Mouse (Mus musculus): ENCODE measurements around the gene Rfc5. TPM values are rescaled to one million over a fixed set of nuclear protein-coding genes. Genes with fewer than 3 reads are reported as not detected.
A peak's percentile ranks its signal among the peaks of the same experiment; 100 is the strongest.
"Not testable (repeated sequence)": the region's sequence is repeated elsewhere in the genome, so short reads cannot be mapped to it uniquely, and the experiment has no call there.

The Rfc5 gene
- total RNA-seq, 2 experiments from 2014 or later = 36.6 to 47.8 TPM

DNA sequence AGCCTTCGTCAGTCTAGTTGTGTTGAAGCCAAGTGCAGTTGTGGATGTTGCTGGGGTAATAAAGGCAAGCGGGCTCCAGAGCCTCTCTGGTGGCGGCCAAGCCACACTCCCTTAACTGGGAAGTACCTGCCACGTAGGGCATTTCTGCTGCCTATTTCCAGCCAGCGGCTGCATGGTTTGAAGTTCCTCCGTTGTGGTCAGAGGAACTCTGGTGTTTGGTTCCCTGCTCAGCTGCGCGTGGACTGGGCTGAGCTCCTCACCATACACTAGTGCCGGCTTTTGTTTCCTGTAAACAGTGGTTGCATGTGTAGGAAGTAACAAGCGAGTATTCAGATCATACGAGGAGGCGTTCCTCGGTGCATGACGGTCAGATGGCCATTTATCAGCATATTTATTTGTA, 11.1 kb downstream of the Rfc5 start:
- DNase-seq (ENCODE audit: low spot score in 2 of 2) = not testable (repeated sequence)

DNA sequence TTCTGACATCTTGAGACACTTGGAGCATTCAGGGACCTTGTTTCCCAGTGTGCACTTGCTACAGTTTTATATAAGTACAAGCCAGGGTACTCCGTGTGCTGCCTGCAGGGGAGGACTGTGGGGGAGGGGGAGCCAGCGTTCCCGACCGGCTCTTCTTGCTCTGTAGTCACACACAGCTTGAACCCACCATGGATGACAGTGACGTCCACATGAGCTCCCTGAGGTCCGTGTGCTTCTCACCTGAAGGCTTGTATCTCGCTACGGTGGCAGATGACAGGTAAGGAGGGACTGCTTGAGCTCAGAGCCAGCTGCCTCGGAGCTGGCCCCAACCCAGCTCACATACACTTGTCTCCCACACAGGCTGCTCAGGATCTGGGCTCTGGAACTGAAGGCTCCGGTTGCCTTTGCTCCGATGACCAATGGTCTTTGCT, 12.5 kb downstream of the Rfc5 start:
- no peak for DNase-seq (ENCODE audit: low spot score in 2 of 2)

DNA sequence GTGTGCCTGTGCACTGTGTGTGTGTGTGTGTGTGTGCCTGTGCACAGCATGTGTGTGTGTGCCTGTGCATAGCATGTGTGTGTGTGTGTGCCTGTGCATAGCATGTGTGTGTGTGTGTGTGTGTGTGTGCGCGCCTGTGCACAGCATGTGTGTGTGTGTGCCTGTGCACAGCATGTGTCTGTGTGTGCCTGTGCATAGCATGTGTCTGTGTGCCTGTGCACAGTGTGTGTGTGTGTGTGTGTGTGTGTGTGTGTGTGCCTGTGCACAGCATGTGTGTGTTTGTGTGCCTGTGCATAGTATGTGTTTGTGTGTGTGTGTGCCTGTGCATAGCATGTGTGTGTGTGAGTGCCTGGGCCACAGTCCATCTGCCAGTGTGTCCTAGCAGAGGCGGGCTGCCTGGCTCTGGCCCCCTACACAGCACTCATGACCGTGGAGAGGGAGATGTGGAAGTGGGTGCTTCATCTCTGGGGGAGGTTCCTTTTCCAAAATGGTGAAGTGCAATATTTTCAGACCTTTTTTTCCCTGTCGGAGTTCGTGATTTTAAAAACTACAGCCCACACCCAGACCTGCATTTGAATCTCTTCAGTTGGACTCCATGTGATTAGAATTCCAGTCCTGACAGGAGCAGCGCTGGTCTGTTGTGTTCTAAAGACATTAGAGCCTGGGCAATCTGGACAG, 14.3 kb downstream of the Rfc5 start:
- no peak for DNase-seq (ENCODE audit: low spot score in 2 of 2)

DNA sequence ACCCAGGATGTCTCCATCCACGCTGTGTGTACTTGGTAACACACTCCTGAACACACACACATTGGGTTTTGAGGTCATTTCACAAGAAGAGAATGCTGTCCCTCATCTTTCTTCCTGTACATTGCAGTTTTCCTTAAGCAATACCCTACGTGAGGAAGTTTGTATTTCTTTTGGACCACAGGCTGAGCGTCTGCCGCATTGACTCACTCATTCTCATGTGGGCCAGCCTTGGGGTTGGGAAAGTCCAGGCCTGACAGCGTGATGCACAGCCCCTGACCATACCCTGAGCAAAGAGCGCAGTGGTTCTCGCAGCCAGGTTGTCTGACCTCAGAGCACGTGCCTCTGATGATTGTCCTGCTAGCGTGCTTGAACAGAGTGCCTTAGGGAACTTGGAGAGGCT, 15.4 kb downstream of the Rfc5 start:
- no peak for DNase-seq (ENCODE audit: low spot score in 2 of 2)

DNA sequence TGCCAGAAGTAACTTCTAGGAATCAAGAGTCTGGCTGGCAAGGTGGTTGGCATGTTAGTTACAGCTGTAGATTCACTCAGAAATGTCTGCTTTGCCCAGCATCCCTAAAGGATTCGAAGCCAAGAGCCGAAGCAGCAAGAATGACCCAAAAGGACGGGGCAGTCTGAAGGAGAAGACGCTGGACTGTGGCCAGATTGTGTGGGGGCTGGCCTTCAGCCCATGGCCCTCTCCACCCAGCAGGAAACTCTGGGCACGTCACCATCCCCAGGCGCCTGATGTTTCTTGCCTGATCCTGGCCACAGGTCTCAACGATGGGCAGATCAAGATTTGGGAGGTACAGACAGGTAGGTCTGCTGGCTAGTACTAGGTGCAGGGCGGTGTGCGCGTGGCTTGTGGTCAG, 18.3 kb downstream of the Rfc5 start:
- DNase-seq (ENCODE audit: low spot score in 2 of 2) = no peak

DNA sequence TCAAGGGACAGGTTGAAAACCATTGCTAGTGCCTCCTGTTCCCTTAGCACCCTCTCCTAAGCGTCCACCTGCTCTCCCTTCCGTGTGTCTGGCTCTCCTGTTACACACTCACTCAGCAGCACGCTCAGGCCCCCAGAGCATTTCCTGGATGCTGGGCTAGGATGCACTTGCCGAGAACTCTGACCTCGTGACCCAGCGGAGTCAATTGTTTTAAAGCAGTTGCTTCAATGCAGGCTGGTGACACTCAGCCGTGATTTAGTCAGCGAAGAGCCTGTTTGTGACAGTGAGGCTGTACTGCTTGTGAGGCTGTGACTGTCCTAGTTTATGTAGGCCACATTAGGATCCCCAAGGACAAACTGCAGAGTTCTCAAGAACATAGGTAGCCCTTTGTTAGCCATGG, 21.6 kb downstream of the Rfc5 start:
- no peak for DNase-seq (ENCODE audit: low spot score in 2 of 2)

DNA sequence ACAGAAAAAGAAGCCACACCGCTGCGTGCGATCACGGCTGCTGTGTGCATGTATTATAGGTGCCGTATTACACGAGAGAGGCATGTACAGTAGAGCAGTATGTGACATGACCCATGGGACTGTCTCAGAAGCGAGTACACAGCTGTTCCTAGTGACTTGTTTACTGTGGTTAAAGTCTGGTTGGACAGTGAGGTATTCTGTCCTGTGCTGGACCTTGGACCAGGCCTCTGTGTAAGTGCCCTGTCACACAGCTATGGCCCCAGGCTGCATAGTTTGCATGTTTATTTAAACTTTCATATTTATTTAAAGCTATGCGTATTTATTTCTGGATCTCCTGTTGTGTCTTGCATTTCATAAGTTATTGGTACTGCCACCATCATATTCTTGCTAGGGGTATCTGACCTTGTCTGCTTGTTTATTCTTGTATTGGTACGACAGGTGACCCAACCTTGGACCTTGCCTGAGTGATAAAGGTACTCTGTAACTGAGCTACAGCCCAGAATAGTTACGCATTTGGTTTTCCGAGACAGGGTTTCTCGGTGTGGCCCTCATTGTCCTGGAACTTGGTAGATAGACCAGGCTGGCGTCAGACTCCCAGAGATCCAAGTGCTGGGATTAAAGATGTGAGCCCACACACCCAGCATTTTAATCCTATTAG, 22.8 kb downstream of the Rfc5 start:
- no peak for DNase-seq (ENCODE audit: low spot score in 2 of 2)

DNA sequence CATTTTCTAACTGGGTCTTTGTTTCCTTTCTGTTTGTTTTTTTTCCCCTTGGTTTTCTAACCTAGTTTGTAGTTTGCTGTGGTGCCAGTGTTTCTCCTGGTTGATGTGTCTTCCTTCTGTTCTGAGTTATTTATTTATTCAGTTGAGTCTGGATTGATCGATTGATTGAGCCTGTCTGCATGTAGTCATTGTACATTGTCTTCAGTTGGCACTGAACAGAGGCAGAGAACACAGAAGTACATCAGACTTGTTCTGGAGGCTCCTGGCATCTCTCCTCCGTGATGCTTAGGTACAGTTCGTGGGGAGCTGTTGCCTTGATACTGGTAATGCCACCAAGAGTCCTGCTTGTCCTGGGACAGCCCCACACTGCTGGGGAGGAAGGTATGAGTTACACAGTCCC, 24.0 kb downstream of the Rfc5 start:
- no peak for DNase-seq (ENCODE audit: low spot score in 2 of 2)

DNA sequence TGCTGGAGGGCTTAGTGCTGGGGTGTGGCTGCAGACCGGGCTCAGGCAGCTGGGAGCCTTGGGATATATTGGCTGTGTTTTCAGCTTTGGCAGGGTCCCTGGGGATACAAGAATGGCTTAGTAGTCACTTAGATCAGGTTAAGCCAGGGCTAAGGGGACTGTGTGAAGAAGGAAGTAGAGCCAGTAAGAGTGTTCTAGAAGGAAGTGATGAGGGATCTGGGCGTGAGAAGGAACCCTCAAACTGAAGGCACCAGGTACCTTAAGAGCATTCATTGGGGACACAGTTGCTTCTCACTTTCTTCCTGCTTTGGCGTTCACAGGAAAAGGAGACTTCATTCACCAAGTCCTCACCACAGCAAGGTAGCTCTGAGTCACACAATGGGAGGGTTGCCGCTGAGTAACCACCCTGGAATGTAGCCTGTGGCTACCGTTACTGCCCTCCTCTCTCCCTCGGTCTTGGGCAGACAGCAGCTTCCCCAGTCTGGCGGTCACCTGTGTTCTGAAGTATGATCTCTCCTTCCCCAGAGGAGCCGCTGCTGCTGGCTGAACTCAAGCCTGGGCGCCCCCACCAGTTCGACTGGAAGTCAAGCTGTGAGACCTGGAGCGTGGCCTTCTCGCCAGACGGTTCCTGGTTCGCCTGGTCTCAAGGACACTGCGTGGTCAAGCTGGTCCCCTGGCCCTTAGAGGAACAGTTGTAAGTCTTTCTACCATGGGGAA, 25.6 kb downstream of the Rfc5 start:
- no peak for DNase-seq (ENCODE audit: low spot score in 2 of 2)

DNA sequence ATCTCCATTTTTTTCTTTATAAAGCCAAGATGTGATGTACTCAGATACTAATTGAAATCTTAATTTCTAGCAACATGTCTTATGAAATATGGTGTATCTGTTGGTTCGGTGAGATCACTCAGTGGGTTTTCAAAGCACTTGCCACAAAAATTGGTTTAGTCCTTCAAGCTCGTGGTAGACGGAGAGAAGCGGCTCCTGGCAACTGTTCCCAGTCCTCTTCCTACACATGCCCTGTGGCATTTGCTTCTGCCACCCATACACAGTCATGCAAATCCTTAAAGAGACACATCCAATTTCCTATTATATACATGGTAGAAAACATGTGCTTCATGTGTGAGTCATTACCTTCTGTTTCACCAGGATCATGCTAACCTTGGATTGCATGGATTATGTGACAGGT, 27.3 kb downstream of the Rfc5 start:
- DNase-seq (ENCODE audit: low spot score in 2 of 2) = no peak

DNA sequence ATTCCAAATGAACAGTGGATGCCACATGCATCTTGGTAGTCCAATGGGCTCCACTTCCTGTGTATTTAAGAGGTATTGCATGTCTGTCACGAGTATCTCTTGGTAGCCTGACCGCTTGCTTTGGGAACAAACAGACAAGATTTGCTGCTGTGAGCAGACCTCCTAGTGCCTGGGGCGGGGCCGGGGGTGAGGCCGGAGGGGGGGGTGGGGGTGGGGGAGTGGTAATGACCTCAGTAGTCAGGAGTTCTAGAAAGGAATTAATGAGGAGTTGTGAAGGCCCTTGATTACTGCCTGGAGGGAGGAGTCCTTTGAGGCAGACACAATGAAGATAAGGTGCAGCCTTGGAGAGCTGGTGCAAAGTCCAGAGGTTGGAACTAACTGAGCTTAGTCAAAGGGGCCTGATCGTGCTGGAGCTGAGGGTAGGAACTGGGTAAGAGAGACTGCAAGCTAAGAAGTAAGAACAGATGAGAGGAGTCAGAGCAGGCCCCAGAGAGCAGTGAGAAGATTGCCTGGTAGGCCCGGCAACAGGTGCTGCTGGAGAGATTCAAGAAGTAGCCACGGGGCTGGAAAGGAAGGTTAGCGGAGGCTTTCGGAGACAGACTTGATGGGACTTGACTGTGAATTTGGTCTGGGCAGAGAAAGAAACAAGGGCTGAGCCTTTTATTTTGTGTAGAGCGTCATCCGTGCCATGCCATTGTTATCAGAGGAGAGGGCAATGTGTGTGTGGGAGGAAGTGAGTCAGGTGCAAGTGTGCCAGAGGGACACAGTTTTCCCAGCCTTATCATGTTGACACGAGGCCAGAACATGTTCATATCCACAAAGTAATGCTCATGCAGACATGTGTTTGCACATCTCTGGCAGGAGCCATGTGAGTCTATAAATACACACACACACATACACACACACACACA, 28.0 kb downstream of the Rfc5 start:
- DNase-seq (ENCODE audit: low spot score in 2 of 2) = no peak

DNA sequence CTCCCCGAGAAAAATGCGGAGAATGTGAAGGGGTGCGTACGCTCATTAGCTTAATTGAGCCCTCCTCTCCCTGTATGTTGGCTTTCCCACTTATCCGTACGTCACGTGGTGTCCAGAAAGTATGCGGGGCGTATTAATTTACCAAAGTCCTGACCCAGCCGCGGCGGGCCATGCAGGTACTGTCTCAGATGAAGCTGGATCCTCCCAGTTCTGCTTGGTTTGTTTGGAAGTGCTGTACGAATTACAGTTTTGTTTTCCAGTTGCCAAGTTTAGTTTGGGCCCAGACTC, 28.7 kb downstream of the Rfc5 start:
- DNase-seq (ENCODE audit: low spot score in 2 of 2) = no peak

DNA sequence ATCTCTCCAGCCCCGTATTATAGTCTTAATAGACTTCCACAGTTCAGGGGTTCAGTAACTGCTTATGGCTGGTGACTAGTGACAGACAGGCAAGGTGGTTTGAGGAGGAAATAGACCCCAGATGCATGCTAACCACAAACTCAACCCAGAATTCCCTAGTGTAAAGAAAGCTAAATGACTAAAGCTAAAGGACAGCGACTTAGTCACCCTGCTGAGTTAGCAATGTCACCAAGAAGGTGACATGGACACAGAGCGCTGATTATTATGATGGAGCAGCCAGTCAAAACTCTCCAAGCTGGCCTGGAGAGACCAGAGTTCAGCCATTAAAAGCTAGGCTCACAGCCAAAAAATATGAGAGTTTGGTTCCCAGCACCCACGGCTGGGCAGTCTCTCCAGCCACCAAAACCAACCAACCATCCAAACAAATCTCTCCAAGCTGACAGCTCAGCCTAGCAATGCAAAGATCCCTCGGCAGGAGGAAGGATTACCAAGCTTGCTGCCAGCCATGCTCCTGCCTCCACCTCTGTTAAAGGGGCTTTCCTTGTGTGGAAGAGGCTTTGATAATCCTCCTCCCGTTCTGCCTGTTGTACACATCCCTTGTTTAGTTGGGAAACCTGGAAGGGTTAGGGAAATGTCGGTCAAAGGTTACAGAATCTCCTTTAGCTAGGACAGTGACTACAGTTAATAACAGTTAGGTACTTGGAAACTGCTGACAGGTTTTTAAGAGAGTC, 29.2 kb downstream of the Rfc5 start:
- no peak for DNase-seq (ENCODE audit: low spot score in 2 of 2)

DNA sequence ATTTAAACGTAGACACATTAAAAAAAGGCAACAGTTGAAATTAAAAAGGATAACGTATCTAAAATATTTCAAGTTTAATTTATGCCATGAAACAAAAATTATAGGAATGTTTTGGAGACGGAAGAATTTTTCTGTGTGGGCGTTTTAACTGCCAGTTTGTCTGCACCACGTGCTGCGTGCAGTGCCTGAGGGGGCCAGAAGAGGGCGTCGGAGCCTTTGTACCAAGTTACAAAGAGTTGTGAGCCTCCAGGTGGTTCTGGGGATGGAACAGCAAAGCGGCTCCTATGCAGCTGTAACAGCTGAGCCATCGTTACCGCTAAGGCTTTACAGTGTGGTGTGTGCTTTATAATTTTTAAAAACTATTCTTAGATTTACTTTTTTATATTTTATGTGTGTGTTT, 30.1 kb downstream of the Rfc5 start:
- DNase-seq (ENCODE audit: low spot score in 2 of 2) = peak; percentile 65 to 68

DNA sequence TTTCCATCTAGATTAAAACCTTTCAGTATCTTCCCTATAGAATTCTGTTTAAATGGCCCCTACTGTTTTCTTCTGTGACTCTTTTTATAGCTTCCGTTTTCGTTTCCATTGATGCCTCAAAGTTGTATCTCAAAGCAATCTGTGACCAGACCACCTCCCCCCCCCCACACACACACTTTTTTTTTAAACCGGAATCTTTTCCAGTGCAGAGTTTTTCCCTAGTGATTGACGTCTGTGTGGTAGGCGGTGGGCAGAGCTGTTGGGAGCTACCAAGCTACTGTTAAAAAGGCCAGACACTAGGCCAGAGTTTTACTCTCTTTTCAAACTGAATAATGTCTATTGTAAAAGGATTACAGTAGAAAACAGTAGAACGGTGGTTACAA, 30.6 kb downstream of the Rfc5 start:
- DNase-seq (ENCODE audit: low spot score in 2 of 2) = no peak

DNA sequence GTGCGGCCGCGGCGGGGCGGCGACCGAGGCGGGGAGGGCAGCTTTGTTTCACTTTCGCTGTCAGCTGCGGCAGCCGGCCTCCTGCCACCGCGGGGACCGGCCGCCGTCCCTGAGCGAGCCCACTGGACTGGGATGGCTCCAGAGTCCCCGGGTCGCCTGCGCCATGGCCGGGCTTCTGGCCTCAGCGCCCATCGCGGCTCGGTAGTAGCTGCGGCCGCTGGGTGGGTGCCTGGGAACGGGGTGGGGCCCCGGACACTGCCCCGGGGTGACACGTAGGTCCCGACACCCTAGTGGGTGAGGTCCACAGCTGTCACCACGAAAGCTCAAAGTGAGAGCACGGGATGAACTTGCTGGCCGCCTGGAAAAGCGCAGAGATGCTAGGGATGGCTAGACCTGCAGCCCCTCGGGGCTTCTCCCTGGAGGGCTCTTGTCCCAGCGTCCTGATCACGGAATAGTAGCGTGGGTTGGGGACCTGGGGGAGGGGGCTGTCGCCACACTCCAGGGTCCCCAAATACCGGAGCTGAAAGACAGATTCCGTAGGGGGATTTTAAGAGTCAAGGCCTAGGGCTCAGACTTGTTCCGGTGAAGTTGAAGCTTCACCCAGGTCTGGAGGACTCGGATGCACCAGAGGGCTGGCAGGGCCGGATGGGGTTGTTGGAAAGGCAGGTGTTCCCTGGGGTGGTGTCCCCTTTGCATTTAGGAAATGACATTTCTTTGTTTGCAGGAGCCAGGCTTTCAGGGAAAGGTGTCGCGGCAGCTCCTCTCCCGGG, 31.2 kb downstream of the Rfc5 start:
- peak in 1 of 2 experiments; percentile 31 for DNase-seq (ENCODE audit: low spot score in 2 of 2)

DNA sequence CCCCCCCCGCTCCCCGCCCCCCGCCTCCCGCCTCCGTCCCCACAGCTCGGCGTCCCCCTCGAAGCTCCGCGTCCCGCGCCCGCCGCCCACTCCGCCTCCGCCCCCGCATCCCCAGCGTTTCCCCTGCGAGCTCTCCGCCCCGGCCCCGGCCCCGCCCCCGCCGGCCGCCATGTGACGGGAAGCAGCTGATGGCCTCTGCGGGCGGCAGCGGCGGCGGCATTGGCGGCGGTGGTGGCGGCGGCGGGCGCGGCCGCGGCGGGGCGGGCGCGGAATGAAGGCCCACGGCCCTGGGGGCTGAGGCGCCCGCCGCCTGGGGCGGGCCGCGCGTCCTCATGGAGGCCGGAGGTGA, 31.7 kb downstream of the Rfc5 start, which contains the start of gene Wsb2:
Wsb2 (plus strand) TSS at position 176 of the 349 bp plus-strand sequence.
- peak; percentile 75 to 82 for DNase-seq (ENCODE audit: low spot score in 2 of 2)

DNA sequence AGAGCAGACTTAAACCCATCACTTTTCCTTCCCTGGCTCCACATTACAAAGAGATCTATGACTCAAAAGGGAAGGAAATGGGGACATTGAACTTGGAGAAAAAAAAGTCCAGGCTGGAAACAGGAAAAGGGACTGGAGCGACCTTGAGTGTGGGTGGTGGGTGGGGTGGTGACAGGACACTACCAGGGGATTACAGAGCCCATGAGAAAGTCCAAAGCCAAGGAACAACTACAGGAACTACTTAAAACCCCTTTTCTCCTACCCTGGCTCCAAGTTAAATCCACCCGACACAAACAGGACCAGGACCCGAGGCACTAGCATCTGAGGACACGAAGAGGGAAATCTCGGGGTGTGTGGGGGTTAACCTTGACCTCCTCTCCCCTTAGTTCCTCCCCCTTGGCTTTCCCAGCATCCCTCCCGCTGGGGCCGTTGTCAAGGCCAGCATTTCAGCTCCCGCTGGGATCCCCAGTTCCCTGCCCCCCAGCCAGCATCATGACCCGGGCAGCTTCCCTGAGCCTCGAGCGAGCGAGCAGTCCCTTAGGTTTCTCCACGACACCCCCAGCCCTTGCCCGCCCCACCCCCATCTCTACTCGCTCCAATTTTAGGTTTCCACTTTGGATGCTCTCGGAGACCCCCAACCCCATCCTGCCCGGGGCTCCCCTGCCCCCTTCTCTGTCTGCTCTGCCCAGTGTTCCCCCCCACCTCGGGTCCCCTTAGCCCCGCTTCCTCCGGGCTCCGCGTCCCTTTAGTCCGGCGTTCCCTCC, 32.3 kb downstream of the Rfc5 start:
- DNase-seq (ENCODE audit: low spot score in 2 of 2) = peak; percentile 40 to 61

DNA sequence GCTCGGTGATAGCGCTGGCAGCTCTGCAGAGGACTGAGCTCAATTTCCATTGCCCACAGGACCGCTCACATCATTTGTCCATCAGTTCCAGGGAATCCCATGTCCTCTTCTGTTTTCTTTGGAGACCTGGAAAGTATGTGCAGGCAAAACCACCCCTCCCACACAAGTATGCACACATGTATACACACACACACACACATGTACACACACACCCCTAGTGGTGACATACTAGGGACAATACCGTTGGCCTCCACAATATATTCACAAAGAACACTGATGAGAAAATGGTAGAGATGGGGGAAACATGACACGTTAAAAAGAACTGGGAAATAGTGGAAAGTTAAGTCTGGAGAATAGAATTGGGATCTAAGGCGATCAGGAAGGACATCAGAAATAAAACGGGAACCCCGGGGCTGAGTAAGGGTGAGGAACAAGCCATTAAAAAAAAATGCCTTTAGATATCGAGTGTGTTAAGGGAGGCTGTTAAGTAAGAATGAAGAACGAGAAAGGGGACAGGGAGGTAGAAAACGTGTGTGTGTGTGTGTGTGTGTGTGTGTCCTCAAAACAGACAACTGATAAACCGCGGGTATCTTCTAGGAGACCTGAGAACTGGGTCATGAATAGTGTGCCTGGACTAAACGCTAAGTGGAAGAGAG, 33.1 kb downstream of the Rfc5 start:
- DNase-seq (ENCODE audit: low spot score in 2 of 2) = no peak

All from adrenal gland, postnatal 4 days (tissue).